Mouse (Mus musculus): ENCODE data around the gene Large2. TPM values are rescaled to one million over a fixed set of nuclear protein-coding genes. Genes with fewer than 3 reads are reported as not detected.
A peak's percentile ranks its signal among the peaks of the same experiment; 100 is the strongest.

Large2 gene
- polyA plus RNA-seq, 1 experiment from 2014 or later = 13.0 TPM

GRCm38 (mm10) chr2:92387646-92388045 lies 13.0 kb upstream of the Large2 start:
- peaks cover 54% of the 10 kb centered on the region for H3K36me3 ChIP-seq
- H3K4me3 ChIP-seq = peak overlapping the region; percentile 66; the same call in 1 of the 2 replicates

GRCm38 (mm10) chr2:92386821-92387570 lies 12.3 kb upstream of the Large2 start:
- H3K4me3 ChIP-seq = no peak overlapping the region
- H3K27ac ChIP-seq = no peak overlapping the region
- H3K27me3 ChIP-seq (ENCODE audit: low read depth, poor library complexity, severe bottlenecking) = 0 out of 2 replicates have a peak, but pooled peaks cover 6% of the 10 kb centered on the region
- peaks cover 45% of the 10 kb centered on the region for H3K4me1 ChIP-seq
- 91% methylated on average over 30 of the region's 30 CpGs for WGBS
- H3K36me3 ChIP-seq = peaks cover 60% of the 10 kb centered on the region
- DNase-seq (ENCODE audit: low spot score) = no peak
- H3K9me3 ChIP-seq (replicated peaks) = no peaks in the 10 kb centered on the region

More at GRCm38 (mm10) chr2:92387646-92388045, 13.0 kb upstream of the Large2 start:
- H3K4me1 ChIP-seq = peaks cover 51% of the 10 kb centered on the region
- H3K27ac ChIP-seq = no peak overlapping the region
- DNase-seq (ENCODE audit: low spot score) = no peak
- H3K27me3 ChIP-seq (ENCODE audit: low read depth, poor library complexity, severe bottlenecking) = 0 out of 2 replicates have a peak, but pooled peaks cover 6% of the 10 kb centered on the region
- 83% methylated on average over 4 of the region's 4 CpGs for WGBS
- no peaks in the 10 kb centered on the region for H3K9me3 ChIP-seq (replicated peaks)

- H3K27ac ChIP-seq = no peak overlapping the region
- H3K9me3 ChIP-seq (replicated peaks) = no peaks in the 10 kb centered on the region
- H3K36me3 ChIP-seq = peaks cover 77% of the 10 kb centered on the region
- 89% methylated on average over 22 of the region's 22 CpGs for WGBS
- peaks cover 29% of the 10 kb centered on the region for H3K4me1 ChIP-seq
- H3K4me3 ChIP-seq = no peak overlapping the region
- DNase-seq (ENCODE audit: low spot score) = no peak
- H3K27me3 ChIP-seq (ENCODE audit: low read depth, poor library complexity, severe bottlenecking) = 0 out of 2 replicates have a peak, but pooled peaks cover 6% of the 10 kb centered on the region
Observed at GRCm38 (mm10) chr2:92385113-92386051, 10.7 kb upstream of the Large2 start.

GRCm38 (mm10) chr2:92384101-92384500 lies 9.4 kb upstream of the Large2 start:
- WGBS = 78% methylated on average over 4 of the region's 4 CpGs
- no peak for DNase-seq (ENCODE audit: low spot score)
- no peak overlapping the region for H3K27ac ChIP-seq
- peaks cover 89% of the 10 kb centered on the region for H3K36me3 ChIP-seq
- peaks cover 16% of the 10 kb centered on the region for H3K4me1 ChIP-seq
- no peak overlapping the region for H3K4me3 ChIP-seq
- no peaks in the 10 kb centered on the region for H3K9me3 ChIP-seq (replicated peaks)
- H3K27me3 ChIP-seq (ENCODE audit: low read depth, poor library complexity, severe bottlenecking) = 0 out of 2 replicates have a peak, but pooled peaks cover 6% of the 10 kb centered on the region

- Histone ChIP-seq H3K36me3 (peaks cover 99% of the 10 kb centered on the region), H3K27me3 (ENCODE audit: low read depth, poor library complexity, severe bottlenecking) (0 out of 2 replicates have a peak, but pooled peaks cover 2% of the 10 kb centered on the region), H3K9me3 (replicated peaks) (no peaks in the 10 kb centered on the region), H3K4me3 (no peak overlapping the region), H3K27ac (no peak overlapping the region), H3K4me1 (peaks cover 2% of the 10 kb centered on the region; the same call in 1 of the 2 replicates)
- 89% methylated on average over 4 of the region's 4 CpGs for WGBS
- DNase-seq (ENCODE audit: low spot score) = no peak
Observed at GRCm38 (mm10) chr2:92382759-92383158, 8.1 kb upstream of the Large2 start.

GRCm38 (mm10) chr2:92381901-92382588 lies 7.4 kb upstream of the Large2 start, which contains the start of gene 1700029I15Rik:
TSS of gene 1700029I15Rik (plus strand) at chr2:92382538.
- WGBS = 90% methylated on average over 5 of the region's 5 CpGs
- no peaks in the 10 kb centered on the region for H3K4me1 ChIP-seq
- H3K27ac ChIP-seq = no peak within 1 kb of the TSS
- no peak for DNase-seq (ENCODE audit: low spot score)
- H3K4me3 ChIP-seq = no peak within 1 kb of the TSS
- H3K27me3 ChIP-seq (ENCODE audit: low read depth, poor library complexity, severe bottlenecking) = no peaks in the 10 kb centered on the region
- H3K36me3 ChIP-seq = peaks cover 92% of the 10 kb centered on the region
- no peaks in the 10 kb centered on the region for H3K9me3 ChIP-seq (replicated peaks)

GRCm38 (mm10) chr2:92381161-92381560 lies 6.5 kb upstream of the Large2 start:
- Histone ChIP-seq H3K4me3 (no peak overlapping the region), H3K4me1 (peaks cover 3% of the 10 kb centered on the region), H3K27ac (no peak overlapping the region), H3K9me3 (replicated peaks) (no peaks in the 10 kb centered on the region), H3K27me3 (ENCODE audit: low read depth, poor library complexity, severe bottlenecking) (no peaks in the 10 kb centered on the region), H3K36me3 (peaks cover 83% of the 10 kb centered on the region)
- 90% methylated on average over 5 of the region's 5 CpGs for WGBS
- no peak for DNase-seq (ENCODE audit: low spot score)

GRCm38 (mm10) chr2:92380495-92381050 lies 5.9 kb upstream of the Large2 start:
- DNase-seq (ENCODE audit: low spot score) = no peak
- Histone ChIP-seq H3K4me3 (no peak overlapping the region), H3K4me1 (peaks cover 9% of the 10 kb centered on the region), H3K27ac (no peak overlapping the region), H3K27me3 (ENCODE audit: low read depth, poor library complexity, severe bottlenecking) (no peaks in the 10 kb centered on the region), H3K36me3 (peaks cover 77% of the 10 kb centered on the region), H3K9me3 (replicated peaks) (no peaks in the 10 kb centered on the region)
- WGBS = 78% methylated on average over 6 of the region's 6 CpGs

GRCm38 (mm10) chr2:92379783-92380494 lies 5.3 kb upstream of the Large2 start:
- no peak overlapping the region for H3K4me3 ChIP-seq
- peaks cover 71% of the 10 kb centered on the region for H3K36me3 ChIP-seq
- no peaks in the 10 kb centered on the region for H3K27me3 ChIP-seq (ENCODE audit: low read depth, poor library complexity, severe bottlenecking)
- H3K9me3 ChIP-seq (replicated peaks) = no peaks in the 10 kb centered on the region
- no peak for DNase-seq (ENCODE audit: low spot score)
- peaks cover 14% of the 10 kb centered on the region for H3K4me1 ChIP-seq
- 83% methylated on average over 17 of the region's 17 CpGs for WGBS
- H3K27ac ChIP-seq = no peak overlapping the region

GRCm38 (mm10) chr2:92377320-92377719 lies 2.7 kb upstream of the Large2 start:
- Histone ChIP-seq H3K27ac (no peak overlapping the region), H3K9me3 (replicated peaks) (no peaks in the 10 kb centered on the region), H3K27me3 (ENCODE audit: low read depth, poor library complexity, severe bottlenecking) (peaks cover 16% of the 10 kb centered on the region), H3K4me3 (no peak overlapping the region), H3K36me3 (peaks cover 45% of the 10 kb centered on the region), H3K4me1 (peaks cover 34% of the 10 kb centered on the region)
- DNase-seq (ENCODE audit: low spot score) = no peak
- 91% methylated on average over 7 of the region's 7 CpGs for WGBS

- Histone ChIP-seq H3K4me3 (peak overlapping the region; percentile 79), H3K27ac (no peak overlapping the region)
- no peak for DNase-seq (ENCODE audit: low spot score)
Observed at GRCm38 (mm10) chr2:92376300-92376699, 1.6 kb upstream of the Large2 start.

More at GRCm38 (mm10) chr2:92376300-92376699, 1.6 kb upstream of the Large2 start:
- H3K9me3 ChIP-seq (replicated peaks) = no peaks in the 10 kb centered on the region
- 84% methylated on average over 6 of the region's 6 CpGs for WGBS
- H3K4me1 ChIP-seq = peaks cover 44% of the 10 kb centered on the region
- H3K27me3 ChIP-seq (ENCODE audit: low read depth, poor library complexity, severe bottlenecking) = peaks cover 26% of the 10 kb centered on the region
- peaks cover 35% of the 10 kb centered on the region for H3K36me3 ChIP-seq

Data from limb, embryonic 10.5 days (tissue).